Mouse (Mus musculus): ENCODE measurements around the gene Tbpl2. TPM values are rescaled to one million over a fixed set of nuclear protein-coding genes. Genes with fewer than 3 reads are reported as not detected.

Tbpl2 gene
- polyA plus RNA-seq (2015; fragmentation: Nextera tagmentation; extraction: Ambion mirVana) = not detected in 2 replicates

DNA sequence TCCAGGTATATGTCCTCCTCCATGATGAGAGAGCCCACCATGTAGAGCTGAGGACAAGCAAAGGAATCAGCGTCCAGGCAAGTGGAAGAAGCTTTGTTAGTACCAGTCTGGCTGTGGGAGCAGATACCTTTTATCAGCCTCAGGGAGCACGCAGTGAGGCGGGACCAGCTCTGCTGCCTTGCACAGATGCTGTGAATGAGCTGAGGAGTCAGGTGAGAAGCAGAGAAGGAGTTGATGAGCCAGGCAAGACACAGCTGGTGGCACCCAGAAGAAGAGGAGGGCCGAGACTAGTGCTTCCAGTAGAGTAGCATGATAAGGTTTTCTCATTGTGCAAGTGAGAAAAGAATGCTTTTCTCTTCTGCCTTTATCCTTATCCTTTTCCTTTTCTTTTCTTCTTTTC, at the start of gene Tbpl2:
Gene Tbpl2, minus strand, starts transcription at position 101 of the 400 bp plus-strand sequence.
- Histone ChIP-seq H3K9ac (ENCODE audit: low read depth, low read length) (no peak within 1 kb of the TSS), H3K4me1 (ENCODE audit: control insufficient read depth, insufficient read depth, low read length) (no peaks in the 10 kb centered on the region), H3K27me3 (ENCODE audit: control insufficient read depth, insufficient read depth, low read depth, low read length) (no peaks in the 10 kb centered on the region), H3K9me3 (replicated peaks; ENCODE audit: control insufficient read depth, low read length, poor library complexity, severe bottlenecking) (no peaks in the 10 kb centered on the region), H3K4me2 (ENCODE audit: low read length) (no peak within 1 kb of the TSS), H3K36me3 (ENCODE audit: control insufficient read depth, insufficient read depth, low read length) (no peaks in the 10 kb centered on the region), H3K27ac (ENCODE audit: low read length) (no peak within 1 kb of the TSS), H3K4me3 (ENCODE audit: low read depth, low read length) (no peak within 1 kb of the TSS)
- WGBS = 90% methylated on average over 4 of the region's 4 CpGs
- no peak for ATAC-seq

DNA sequence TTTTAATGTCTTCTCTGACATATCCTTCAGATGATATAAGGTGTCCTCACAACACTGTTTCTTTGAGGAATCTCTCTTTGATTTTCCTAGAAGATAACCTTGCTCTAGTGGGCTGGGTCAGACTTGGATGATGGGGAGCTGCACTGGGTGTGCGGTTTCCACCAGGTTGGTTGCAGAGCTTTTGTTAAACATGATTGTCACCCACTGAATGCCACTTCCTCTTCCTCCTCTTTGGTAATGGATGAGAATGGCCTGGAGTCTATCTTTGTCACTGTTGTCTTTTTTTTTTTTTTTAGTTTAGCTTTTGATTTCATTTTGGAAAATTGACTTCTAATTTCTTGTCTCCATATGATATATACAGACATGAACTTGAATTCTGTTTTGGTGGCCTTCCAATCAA, 38.0 kb upstream of the Tbpl2 start:
- ATAC-seq = no peak
- Histone ChIP-seq H3K36me3 (ENCODE audit: control insufficient read depth, insufficient read depth, low read length) (no peaks in the 10 kb centered on the region), H3K4me1 (ENCODE audit: control insufficient read depth, insufficient read depth, low read length) (no peaks in the 10 kb centered on the region), H3K4me2 (ENCODE audit: low read length) (no peak overlapping the region), H3K27me3 (ENCODE audit: control insufficient read depth, insufficient read depth, low read depth, low read length) (no peaks in the 10 kb centered on the region), H3K27ac (ENCODE audit: low read length) (no peak overlapping the region), H3K9ac (ENCODE audit: low read depth, low read length) (no peak overlapping the region), H3K9me3 (replicated peaks; ENCODE audit: control insufficient read depth, low read length, poor library complexity, severe bottlenecking) (no peaks in the 10 kb centered on the region), H3K4me3 (ENCODE audit: low read depth, low read length) (no peak overlapping the region)
- WGBS = 89% methylated on average over 1 of the region's 1 CpGs

DNA sequence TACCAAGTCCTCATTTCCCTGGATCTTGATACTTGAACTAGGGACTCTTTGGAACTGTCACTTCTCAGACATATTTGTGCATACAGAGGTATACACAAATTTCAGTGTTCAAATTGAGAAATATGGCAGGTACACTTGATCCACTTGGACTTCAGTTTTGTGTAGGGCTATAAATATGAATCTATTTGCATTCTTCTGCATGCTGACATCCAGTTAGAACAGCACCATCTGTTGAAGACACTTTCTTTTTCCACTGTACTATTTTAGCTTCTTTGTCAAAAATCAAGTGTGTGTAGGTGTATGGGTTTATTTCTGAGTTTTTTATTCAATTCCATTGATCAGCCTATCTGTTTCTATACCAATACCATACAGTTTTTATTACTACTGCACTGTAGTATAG, 12.7 kb upstream of the Tbpl2 start:
- H3K4me3 ChIP-seq (ENCODE audit: low read depth, low read length) = no peak overlapping the region
- no peaks in the 10 kb centered on the region for H3K27me3 ChIP-seq (ENCODE audit: control insufficient read depth, insufficient read depth, low read depth, low read length)
- no peak for ATAC-seq
- no peaks in the 10 kb centered on the region for H3K9me3 ChIP-seq (replicated peaks; ENCODE audit: control insufficient read depth, low read length, poor library complexity, severe bottlenecking)
- H3K4me1 ChIP-seq (ENCODE audit: control insufficient read depth, insufficient read depth, low read length) = no peaks in the 10 kb centered on the region
- H3K4me2 ChIP-seq (ENCODE audit: low read length) = no peak overlapping the region
- H3K27ac ChIP-seq (ENCODE audit: low read length) = no peak overlapping the region
- H3K36me3 ChIP-seq (ENCODE audit: control insufficient read depth, insufficient read depth, low read length) = no peaks in the 10 kb centered on the region
- no peak overlapping the region for H3K9ac ChIP-seq (ENCODE audit: low read depth, low read length)

DNA sequence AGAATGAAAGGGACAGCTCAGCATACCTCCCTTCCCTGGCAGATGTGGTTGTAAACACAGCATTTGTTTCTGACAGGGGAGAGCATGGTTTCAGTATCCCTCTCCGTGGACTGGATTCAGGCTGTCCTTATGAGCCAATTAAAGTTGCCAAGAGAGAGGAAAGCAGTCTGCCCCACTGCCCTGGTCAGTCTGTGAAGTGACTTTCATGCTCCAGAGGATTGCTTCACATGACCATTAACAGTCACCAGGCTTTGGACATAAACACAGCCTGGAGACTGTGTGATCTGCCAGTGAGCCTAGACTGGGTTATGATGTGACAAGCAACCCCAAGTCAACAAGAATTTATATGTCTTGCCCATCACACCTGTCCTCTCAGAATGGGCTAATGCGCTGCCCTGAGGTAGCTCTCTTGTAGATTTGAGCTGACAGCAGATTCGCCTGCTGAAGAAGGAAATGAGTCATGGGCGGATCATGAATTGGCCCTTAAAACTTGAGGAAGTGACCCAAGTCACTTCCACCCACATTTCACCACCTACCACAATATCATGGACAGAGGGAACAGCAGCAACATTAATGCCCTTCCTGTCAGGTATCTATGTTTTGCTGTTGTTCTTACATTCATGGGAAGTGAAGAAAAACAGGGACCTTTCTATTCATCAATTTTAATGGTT, 7.4 kb upstream of the Tbpl2 start:
- Histone ChIP-seq H3K4me1 (ENCODE audit: control insufficient read depth, insufficient read depth, low read length) (no peaks in the 10 kb centered on the region), H3K4me3 (ENCODE audit: low read depth, low read length) (no peak overlapping the region), H3K27ac (ENCODE audit: low read length) (no peak overlapping the region), H3K27me3 (ENCODE audit: control insufficient read depth, insufficient read depth, low read depth, low read length) (no peaks in the 10 kb centered on the region), H3K9me3 (replicated peaks; ENCODE audit: control insufficient read depth, low read length, poor library complexity, severe bottlenecking) (no peaks in the 10 kb centered on the region), H3K36me3 (ENCODE audit: control insufficient read depth, insufficient read depth, low read length) (no peaks in the 10 kb centered on the region), H3K9ac (ENCODE audit: low read depth, low read length) (no peak overlapping the region), H3K4me2 (ENCODE audit: low read length) (no peak overlapping the region)
- ATAC-seq = no peak
- WGBS = 82% methylated on average over 4 of the region's 4 CpGs

DNA sequence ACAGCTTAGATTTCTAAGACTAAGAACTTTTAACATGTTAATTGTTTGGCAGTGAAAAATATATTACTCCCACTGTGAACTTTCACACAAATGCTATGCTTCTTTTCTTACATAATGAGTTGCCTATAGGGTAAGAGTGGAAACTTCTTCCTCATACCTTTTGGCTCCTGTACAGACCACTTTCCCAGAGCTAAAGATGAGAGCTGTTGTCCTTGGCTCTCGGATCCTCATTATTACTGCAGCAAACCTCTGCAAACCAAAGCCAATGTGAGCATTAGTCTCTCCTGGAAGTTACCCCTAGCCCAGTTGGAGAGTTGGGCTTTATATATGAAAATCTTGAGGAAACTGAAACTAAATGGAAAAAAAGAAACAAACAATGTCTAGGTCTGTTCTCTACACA, 5.5 kb downstream of the Tbpl2 start:
- no peaks in the 10 kb centered on the region for H3K4me1 ChIP-seq (ENCODE audit: control insufficient read depth, insufficient read depth, low read length)
- no peaks in the 10 kb centered on the region for H3K36me3 ChIP-seq (ENCODE audit: control insufficient read depth, insufficient read depth, low read length)
- H3K4me2 ChIP-seq (ENCODE audit: low read length) = no peak overlapping the region
- H3K27me3 ChIP-seq (ENCODE audit: control insufficient read depth, insufficient read depth, low read depth, low read length) = no peaks in the 10 kb centered on the region
- ATAC-seq = no peak
- H3K27ac ChIP-seq (ENCODE audit: low read length) = no peak overlapping the region
- no peaks in the 10 kb centered on the region for H3K9me3 ChIP-seq (replicated peaks; ENCODE audit: control insufficient read depth, low read length, poor library complexity, severe bottlenecking)
- H3K4me3 ChIP-seq (ENCODE audit: low read depth, low read length) = no peak overlapping the region
- WGBS = 82% methylated on average over 1 of the region's 1 CpGs
- no peak overlapping the region for H3K9ac ChIP-seq (ENCODE audit: low read depth, low read length)

DNA sequence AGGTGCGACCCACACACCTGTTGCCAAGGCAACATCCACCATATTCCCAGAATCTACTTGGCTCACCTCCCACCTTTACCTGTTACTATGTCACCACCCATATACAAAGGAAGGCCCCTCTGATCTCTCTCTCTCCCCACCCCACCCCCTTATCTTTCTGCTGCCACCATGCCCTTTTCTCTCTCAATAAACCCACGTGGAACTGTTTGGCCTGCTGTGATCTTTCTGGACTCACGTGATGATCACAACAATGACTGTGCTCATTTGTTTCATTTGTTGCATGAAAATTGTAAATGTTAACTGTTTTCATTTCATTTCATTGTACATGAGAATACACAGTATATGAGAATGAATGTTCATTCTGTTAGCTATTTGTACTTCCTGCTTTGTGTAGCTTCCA, 45.9 kb downstream of the Tbpl2 start:
- H3K9me3 ChIP-seq (replicated peaks; ENCODE audit: control insufficient read depth, low read length, poor library complexity, severe bottlenecking) = no peaks in the 10 kb centered on the region
- H3K9ac ChIP-seq (ENCODE audit: low read depth, low read length) = no peak overlapping the region
- ATAC-seq = no peak
- peaks cover 4% of the 10 kb centered on the region for H3K4me1 ChIP-seq (ENCODE audit: control insufficient read depth, insufficient read depth, low read length)
- H3K4me2 ChIP-seq (ENCODE audit: low read length) = no peak overlapping the region
- 81% methylated on average over 3 of the region's 3 CpGs for WGBS
- H3K4me3 ChIP-seq (ENCODE audit: low read depth, low read length) = no peak overlapping the region
- no peaks in the 10 kb centered on the region for H3K36me3 ChIP-seq (ENCODE audit: control insufficient read depth, insufficient read depth, low read length)
- H3K27me3 ChIP-seq (ENCODE audit: control insufficient read depth, insufficient read depth, low read depth, low read length) = no peaks in the 10 kb centered on the region
- H3K27ac ChIP-seq (ENCODE audit: low read length) = no peak overlapping the region

DNA sequence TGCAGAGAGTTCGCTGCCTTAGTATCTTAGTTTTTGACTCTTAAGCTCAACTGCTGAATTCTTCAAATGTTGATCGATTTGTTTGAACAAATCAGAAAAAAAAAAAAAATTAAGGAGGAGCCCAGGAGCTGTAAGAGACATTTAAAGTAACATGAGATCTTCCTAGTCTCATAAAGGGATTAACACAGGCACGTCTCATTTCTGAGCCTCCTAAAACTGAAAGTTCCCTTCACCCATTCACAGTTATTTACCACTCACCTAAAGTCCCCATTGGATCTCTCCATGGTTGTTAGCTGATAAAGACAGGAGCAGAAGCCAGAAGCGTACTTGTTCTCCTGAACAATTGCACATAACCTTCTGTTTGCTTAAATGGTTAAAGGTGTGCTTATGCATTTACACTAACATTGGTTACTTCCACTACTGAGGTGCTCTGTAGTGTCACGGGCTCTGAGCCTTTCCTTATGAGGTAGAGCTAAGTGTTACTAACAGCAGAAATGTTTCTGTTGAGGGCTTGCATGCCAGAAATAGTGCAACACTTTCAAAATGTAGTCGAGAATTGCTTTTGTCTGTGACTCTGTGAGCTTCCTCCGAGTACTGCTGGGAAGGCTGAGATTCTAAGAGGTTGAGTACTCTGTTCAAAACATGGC, 46.9 kb downstream of the Tbpl2 start, which contains the start of gene Hnmt:
Gene Hnmt, minus strand, starts transcription at position 51 of the 647 bp plus-strand sequence.
- Histone ChIP-seq H3K9me3 (replicated peaks; ENCODE audit: control insufficient read depth, low read length, poor library complexity, severe bottlenecking) (no peaks in the 10 kb centered on the region), H3K4me3 (ENCODE audit: low read depth, low read length) (peak within 1 kb of the TSS; percentile 50), H3K27ac (ENCODE audit: low read length) (peak within 1 kb of the TSS; percentile 73), H3K4me2 (ENCODE audit: low read length) (peak within 1 kb of the TSS; percentile 72), H3K36me3 (ENCODE audit: control insufficient read depth, insufficient read depth, low read length) (no peaks in the 10 kb centered on the region), H3K27me3 (ENCODE audit: control insufficient read depth, insufficient read depth, low read depth, low read length) (no peaks in the 10 kb centered on the region), H3K4me1 (ENCODE audit: control insufficient read depth, insufficient read depth, low read length) (peaks cover 4% of the 10 kb centered on the region), H3K9ac (ENCODE audit: low read depth, low read length) (peak within 1 kb of the TSS; percentile 65)
- no peak for ATAC-seq
- 38% methylated on average over 7 of the region's 7 CpGs for WGBS

DNA sequence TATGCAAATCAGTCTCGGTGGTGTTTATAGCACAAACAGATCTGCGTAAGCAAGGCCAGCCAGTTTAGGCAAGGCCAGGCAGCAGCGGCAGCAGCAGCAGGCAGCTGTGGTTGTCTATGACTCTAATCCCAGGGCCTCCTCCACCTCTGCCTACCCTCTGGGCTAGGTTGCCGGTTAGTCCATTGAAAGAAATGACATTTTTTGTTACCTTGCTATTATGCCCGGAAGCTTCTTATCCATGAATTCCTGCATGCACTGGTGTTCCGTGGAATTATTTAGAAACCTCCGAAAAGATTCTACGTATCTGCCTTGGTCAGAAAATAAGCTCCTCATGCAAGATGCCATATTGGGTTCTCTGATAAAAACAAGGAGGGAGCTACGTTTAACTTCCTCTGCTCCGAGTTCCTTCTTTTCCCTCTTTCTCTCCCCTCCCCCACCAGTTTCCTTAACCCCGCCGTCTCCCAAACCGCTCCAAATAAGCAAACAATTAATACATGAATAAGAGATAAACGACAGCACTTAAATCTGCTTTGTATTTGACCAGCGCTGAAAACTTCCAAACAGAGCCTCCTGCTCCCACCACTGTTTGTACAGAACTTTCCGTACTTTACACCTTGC, 47.8 kb downstream of the Tbpl2 start:
- Histone ChIP-seq H3K36me3 (ENCODE audit: control insufficient read depth, insufficient read depth, low read length) (no peaks in the 10 kb centered on the region), H3K27ac (ENCODE audit: low read length) (peak overlapping the region; percentile 73), H3K4me2 (ENCODE audit: low read length) (peak overlapping the region; percentile 72), H3K4me3 (ENCODE audit: low read depth, low read length) (peak overlapping the region; percentile 50), H3K9me3 (replicated peaks; ENCODE audit: control insufficient read depth, low read length, poor library complexity, severe bottlenecking) (no peaks in the 10 kb centered on the region), H3K27me3 (ENCODE audit: control insufficient read depth, insufficient read depth, low read depth, low read length) (no peaks in the 10 kb centered on the region), H3K4me1 (ENCODE audit: control insufficient read depth, insufficient read depth, low read length) (peaks cover 4% of the 10 kb centered on the region), H3K9ac (ENCODE audit: low read depth, low read length) (peak overlapping the region; percentile 65)
- ATAC-seq = peak; percentile 97
- WGBS = 6% methylated on average over 16 of the region's 16 CpGs
